Mouse (Mus musculus) cortical plate, adult 2 months (tissue): ENCODE results near the gene Plcl1.

ENCODE experiments used
- CTCF ChIP-seq: fragments of 200-500 bp; IDR thresholded peaks from 2 replicates; pipeline ENCODE4 v1.5.1; 2011; ENCODE audit warnings: mild to moderate bottlenecking, control low read depth, low read length; ENCODE audit not compliant: insufficient read depth; ENCODE audit errors: extremely low read depth
- POLR2A ChIP-seq: fragments of 200-500 bp; IDR thresholded peaks from 2 replicates; pipeline ENCODE4 v1.6.1; 2011; ENCODE audit warnings: mild to moderate bottlenecking, low read length, control low read depth; ENCODE audit not compliant: insufficient read depth; ENCODE audit errors: extremely low read depth

GRCm38 (mm10) chr1:55454119-55454518 is 48.4 kb downstream of the Plcl1 start:
- no peak for TF ChIP-seq POLR2A
- no peak for TF ChIP-seq CTCF
